Mouse (Mus musculus): ENCODE measurements around the gene Eng.
A peak's percentile ranks its signal among the peaks of the same experiment; 100 is the strongest.

GRCm38 (mm10) chr2:32722046-32722445 lies 75.7 kb downstream of the Eng start:
- TF ChIP-seq CTCF (conservative IDR thresholded peaks at IDR 0.05 in 1 of 2, IDR thresholded peaks at IDR 0.05 in 1 of 2; ENCODE audit: low read depth in 2 of 2, low read length in 2 of 2) (no peak), MAX (IDR thresholded peaks at IDR 0.05; ENCODE audit: low read length) (no peak), POLR2A (IDR thresholded peaks at IDR 0.05; ENCODE audit: low read depth, low read length) (0 out of 2 replicates have a peak, but pooled peaks have one; percentile 34), ETS1 (conservative IDR thresholded peaks at IDR 0.05; ENCODE audit: low read depth, low read length) (0 out of 2 replicates have a peak, but pooled peaks have one; percentile 6), CHD2 (IDR thresholded peaks at IDR 0.05; ENCODE audit: low read length) (no peak), EP300 (IDR thresholded peaks at IDR 0.05; ENCODE audit: low read length) (no peak), NRF1 (IDR thresholded peaks at IDR 0.05; ENCODE audit: low read depth, low read length) (no peak), USF1 (IDR thresholded peaks at IDR 0.05; ENCODE audit: low read depth, low read length) (no peak), RCOR1 (conservative IDR thresholded peaks at IDR 0.05; ENCODE audit: low read depth, low read length) (no peak), POLR2AphosphoS2 (IDR thresholded peaks at IDR 0.05; ENCODE audit: low read depth, low read length) (no peak), MXI1 (IDR thresholded peaks at IDR 0.05; ENCODE audit: low read depth, low read length) (no peak), GABPA (IDR thresholded peaks at IDR 0.05; ENCODE audit: insufficient replicate concordance, low read depth, low read length) (no peak)
